Mouse (Mus musculus) hindbrain, embryonic 10.5 days (tissue): ENCODE results near the gene Rbfox2. TPM values are rescaled to one million over a fixed set of nuclear protein-coding genes. Genes with fewer than 3 reads are reported as not detected.

Experiments
- polyA plus RNA-seq: library from polyadenylated mRNA; unstranded; fragments of >200 nt; fragmentation: Nextera tagmentation; extraction: Ambion mirVana; gene quantifications from 2 replicates; pipeline ENCODE4 v1.2.1, GENCODE M21; 2016

The Rbfox2 gene
- polyA plus RNA-seq, 1 experiment from 2014 or later = 77.8 TPM

Other genes with a start within 250 kb of the Rbfox2 start
- gene Apol7a, start 92.1 kb upstream of the Rbfox2 start, polyA plus RNA-seq = not detected in 2 replicates
- 0.04 TPM in 1 of 2 replicates, not detected in the other for gene Apol9a, start 104.1 kb upstream of the Rbfox2 start, polyA plus RNA-seq
- not detected in 2 replicates for gene Apol7b, start 140.5 kb upstream of the Rbfox2 start, polyA plus RNA-seq
- gene Apol10a, start 170.0 kb upstream of the Rbfox2 start, polyA plus RNA-seq = not detected in 2 replicates
- gene Apol11a, start 201.3 kb upstream of the Rbfox2 start, polyA plus RNA-seq = not detected in 2 replicates
- gene Apol7c, start 226.3 kb upstream of the Rbfox2 start, polyA plus RNA-seq = not detected in 2 replicates